Mouse (Mus musculus) thymus, postnatal 0 days (tissue): ENCODE data around the gene Art3. TPM values are rescaled to one million over a fixed set of nuclear protein-coding genes. Genes with fewer than 3 reads are reported as not detected.
A peak's percentile ranks its signal among the peaks of the same experiment; 100 is the strongest.
"Not testable (repeated sequence)": the region's sequence is repeated elsewhere in the genome, so short reads cannot be mapped to it uniquely, and the experiment has no call there.

Experiments
- DNase-seq: peaks from one replicate; pipeline ENCODE4 v3.0.0-alpha.2; 2015; ENCODE audit warnings: low spot score
- polyA plus RNA-seq: library from polyadenylated mRNA; unstranded; fragments of >200 nt; fragmentation: Nextera tagmentation; extraction: Ambion mirVana; gene quantifications from 2 replicates; pipeline ENCODE4 v1.2.1, GENCODE M21; 2015

Art3 gene
- polyA plus RNA-seq, 1 experiment from 2014 or later: 6.5 TPM

DNA sequence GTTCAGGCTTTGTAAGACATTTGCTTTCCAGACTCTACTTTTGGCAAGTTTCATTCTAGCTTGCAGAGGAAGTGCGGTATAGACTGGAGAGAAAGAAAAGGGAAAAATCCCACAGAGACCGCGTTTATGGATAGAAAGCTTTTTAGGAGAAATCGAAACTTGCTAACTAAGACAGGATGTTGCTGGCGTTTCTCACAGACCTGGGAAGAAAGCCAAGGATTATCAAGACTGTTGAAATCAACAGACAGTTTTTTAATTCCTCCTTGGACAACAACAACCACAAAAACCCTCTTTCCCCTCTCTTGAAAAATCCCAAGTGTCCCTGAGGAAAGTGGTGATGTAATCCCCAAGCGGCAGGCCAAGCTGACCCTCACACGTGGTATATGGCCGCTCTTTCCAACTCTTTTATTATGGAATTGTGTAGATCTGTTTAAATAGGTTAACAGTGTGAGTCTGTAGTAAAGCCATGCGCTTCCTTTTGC lies 773 bp downstream of the Art3 start:
- no peak for DNase-seq

DNA sequence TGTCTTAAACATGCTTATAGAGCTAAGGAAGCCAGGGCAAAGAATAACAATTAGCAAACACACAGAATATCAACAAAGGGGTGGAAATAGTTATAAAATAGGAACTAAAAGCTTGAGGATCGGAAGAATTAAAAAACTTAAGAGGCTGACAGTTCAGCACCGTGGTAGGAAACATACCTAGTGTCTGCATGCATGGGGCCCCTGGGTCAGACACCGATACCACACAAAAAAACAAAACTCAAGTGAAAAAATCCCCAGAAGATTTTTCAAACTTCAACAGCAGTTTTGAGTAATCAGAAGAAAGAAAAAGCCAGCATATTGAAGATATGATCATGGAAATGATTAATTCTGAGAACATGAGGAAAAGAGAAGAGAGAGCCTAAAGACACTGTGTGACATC lies 5.1 kb downstream of the Art3 start:
- DNase-seq: no peak

DNA sequence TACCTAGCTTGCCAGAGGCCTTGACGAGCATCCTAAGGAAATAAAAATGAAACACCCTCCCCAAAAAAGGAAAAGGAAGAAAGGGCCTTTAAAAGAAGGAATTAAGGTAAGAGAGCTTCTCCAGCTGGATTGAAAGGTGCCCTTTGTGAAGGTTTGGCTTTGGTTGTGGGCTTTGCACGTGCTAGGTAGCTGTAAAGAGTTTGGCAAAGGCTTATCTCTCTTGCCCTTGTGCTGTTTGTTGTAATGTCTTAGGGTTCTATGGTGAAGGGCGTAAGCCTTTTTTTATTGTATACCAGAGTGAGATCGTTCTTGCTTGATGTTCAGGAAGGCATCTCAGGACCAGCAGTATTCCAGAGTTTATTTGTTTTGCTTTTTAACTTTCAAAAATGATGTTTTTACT lies 9.0 kb downstream of the Art3 start:
- no peak for DNase-seq

DNA sequence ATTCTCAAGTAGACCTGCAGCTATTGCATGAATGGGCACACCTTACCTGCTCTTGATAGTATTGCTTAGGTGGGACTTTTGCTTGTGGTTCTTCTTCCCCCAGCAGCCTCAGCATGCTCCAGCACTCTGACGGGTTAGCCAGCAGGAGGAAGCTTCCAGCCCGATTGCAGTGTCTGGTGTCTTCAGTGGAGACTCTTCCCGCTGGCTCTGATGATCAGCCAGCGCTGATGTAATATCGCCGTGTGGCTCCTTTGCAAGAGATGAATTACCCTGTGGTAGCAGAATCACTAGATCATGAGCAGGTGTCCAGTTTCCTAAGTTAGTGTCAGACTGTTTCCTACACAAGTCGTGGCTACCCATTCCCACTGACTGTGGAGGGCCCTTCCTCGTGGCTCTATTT lies 13.4 kb downstream of the Art3 start:
- no peak for DNase-seq

DNA sequence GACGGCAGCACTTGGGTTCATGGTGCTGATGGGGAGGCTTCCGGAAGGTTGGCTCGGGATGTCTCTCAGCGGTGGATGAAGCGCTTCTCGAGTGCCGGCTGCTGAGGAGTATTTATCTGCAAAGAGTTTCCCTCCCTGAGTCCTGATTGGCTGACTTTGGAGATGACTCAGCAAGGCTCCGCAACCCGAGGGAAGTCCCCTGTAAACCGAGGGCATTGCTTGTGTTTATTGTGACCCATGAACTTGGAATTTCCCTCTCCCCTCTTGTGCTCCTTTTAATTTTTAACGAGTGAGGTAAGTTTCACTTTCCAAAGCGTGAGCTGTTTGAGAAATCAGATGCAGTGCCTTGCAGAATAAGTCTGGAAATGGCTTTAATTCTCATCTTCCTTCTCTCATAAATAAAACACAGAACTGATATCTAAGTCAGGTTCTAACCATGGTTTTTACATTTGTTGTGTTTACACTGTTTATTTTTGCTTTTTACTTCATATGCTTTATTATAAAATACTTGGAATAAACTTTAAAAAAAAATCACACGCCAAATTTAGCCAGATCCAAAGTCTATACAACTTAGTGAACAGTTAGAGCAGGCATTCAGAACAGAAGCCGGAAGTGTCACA lies 17.3 kb downstream of the Art3 start, which contains the start of gene Cxcl10:
Cxcl10 (minus strand) TSS at position 96 of the 620 bp plus-strand sequence.
- peak; percentile 72 for DNase-seq

DNA sequence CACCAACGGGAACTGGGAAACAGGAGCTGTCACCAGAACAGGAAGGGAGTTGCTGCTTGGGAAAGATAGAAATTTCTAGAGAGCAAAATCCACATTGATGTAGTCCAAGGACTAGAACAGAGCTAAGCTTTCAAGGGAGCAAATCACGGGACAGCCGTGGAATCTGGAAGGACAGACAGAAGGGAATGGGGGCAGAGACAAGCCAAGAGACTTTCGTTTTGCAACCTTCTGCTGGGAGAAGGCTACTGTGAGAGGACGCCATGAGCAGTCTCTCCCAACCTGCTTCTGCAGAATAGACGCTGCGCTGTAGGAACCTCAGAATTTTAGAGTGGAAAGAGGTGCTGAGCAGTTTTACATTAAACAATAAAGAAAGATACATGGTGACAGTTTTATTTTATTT lies 18.1 kb downstream of the Art3 start:
- no peak for DNase-seq

DNA sequence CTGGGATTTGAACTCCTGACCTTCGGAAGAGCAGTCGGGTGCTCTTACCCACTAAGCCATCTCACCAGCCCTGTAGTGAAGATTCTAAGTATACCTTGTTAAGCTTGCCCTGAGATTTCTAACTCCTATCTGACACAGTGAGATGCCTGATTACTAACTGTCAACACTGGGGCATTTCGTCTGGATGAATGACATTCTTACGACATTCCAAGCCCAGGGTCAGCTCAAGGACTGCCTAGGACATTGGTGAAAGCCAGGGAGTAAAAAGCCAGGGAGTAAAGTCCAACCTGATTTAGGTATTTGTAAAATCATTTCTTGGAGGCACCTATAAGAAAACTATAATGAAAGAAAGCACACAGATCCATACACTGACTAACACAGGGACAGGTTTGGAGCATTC lies 21.1 kb downstream of the Art3 start:
- DNase-seq: not testable (repeated sequence)

DNA sequence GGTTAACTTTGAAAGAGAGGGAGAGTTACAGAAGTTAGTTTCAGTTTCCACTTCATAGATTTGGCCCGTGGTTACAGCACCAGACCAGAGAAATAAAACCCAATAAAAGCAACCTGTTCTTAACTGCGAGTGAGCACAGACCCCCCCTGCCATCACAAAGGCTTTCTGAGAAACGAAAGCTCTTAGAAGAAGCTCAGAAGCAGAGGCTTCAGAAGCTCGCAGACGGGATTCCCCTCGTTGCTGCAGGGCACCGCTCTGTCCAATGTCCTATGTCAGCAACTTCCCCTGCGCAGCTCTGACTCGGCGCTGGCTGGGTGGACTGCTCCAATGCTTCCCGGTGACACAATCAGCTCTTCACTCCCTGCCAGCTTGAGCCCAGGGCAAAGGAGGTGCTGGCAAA lies 21.9 kb downstream of the Art3 start:
- peak; percentile 27 for DNase-seq

DNA sequence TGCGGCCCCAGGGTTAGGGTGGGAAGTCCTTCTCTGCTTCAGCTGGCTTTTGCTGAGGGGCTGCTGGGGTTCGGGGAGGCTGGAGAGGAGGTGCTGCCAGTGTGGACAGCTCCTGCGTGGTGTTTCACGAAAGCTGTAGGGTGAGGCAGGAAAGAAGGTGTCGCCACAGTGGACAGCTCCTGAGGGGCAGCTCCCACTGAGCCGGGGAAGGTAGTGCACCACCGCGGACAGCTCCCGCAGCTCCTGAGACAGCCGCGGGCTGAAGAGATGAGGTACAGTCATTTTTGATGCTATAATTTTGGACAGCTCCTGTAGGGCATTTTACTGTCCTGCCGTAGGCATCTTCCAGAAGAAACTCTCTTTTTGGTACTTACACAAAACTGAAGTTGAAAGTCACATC lies 26.4 kb downstream of the Art3 start:
- DNase-seq: no peak

DNA sequence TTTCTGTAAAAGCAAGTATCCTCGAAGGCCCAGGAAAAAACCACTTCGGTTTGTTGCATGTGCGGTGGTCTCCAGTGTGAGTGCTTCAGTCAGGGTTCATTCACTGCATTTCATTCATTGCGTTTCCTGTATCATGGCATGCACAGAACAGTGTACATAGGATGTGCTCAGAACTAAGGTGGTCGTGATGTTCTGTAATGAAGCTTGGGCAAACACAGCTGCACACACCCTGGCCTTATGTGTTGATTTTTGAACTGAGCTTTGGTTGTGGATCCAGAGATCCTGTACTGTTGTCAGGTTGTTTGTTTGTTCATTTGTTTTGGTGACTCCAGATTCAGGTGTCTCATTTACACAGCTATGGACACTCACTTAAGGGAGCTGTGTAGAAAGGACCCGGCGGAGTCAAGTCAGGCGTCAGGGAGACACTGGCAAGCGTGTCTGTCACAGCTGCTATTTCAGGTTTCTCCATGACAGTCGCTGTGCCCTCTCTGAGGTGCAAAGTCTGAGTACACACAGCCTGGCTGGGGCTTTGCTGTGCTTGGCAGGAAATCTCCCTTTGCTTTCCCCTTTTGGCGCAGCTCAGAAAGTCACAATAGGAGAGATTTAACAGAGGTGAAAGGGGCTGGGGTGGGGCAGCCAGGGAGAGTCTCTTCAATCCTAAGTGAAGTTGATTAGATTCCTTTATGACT lies 27.3 kb downstream of the Art3 start:
- DNase-seq: no peak

DNA sequence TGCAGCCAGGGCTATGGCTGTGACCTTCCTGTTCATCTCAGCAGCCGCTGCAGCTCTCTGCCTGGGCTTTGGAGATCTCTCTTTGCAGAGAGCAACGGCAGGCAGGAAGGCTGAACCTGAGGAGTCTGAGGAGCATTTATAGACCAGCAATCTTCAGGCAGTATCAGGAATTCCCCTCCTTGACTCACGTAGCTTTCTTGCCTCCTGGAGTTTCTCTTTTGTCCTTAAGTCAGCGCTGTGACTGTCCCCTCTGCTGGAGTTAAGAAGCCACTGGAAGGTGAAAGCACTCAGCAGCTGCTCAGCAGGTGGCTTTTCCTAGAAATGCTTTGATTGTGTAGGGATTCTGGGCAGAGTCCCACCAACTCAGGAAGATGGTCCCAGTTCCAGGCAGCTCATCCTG lies 31.6 kb downstream of the Art3 start:
- no peak for DNase-seq

DNA sequence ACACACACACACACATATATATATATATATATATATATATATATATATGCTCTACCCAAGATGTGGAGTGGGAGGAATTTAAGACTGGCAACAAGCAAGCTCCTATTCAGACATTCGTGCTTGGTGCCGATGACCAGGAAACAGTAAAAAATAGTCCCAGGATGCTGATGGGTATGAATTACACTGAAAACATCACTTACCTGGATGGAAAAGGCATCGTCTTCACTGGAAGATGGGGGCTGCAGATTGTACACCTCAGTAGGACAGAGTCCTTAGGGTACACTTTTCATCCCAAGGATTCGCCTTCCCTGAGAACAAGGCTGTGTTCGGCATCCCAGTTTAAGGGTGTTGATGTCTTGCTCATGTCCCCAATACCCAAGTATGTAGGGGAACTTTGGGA lies 32.4 kb downstream of the Art3 start:
- no peak for DNase-seq

DNA sequence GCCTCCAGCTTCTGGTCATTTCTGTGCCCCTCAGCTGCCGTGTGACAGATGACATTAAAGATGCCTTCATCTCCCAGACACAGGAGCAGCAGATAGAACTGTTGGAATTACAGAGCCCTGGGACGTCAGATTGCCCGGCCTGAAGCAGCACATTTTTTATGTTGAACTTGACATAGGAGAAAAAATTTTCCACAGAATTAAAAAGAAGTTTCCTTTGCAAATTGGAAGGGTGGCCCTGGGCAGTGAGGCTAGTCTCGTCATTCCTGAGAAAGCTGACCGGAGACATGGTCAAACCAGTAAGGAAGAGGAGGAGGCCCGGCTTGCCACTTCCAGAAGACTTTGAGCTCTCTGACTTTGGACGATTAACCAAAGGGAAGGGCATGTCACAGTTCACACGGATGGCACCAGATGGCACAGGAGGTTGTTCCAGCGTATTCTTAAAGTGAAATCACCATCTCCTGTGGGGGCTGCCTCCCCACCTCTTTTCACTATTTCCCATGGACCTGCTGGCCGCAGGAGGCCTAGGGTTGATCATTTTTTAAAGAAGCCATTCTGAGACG lies 33.6 kb downstream of the Art3 start:
- DNase-seq: no peak

DNA sequence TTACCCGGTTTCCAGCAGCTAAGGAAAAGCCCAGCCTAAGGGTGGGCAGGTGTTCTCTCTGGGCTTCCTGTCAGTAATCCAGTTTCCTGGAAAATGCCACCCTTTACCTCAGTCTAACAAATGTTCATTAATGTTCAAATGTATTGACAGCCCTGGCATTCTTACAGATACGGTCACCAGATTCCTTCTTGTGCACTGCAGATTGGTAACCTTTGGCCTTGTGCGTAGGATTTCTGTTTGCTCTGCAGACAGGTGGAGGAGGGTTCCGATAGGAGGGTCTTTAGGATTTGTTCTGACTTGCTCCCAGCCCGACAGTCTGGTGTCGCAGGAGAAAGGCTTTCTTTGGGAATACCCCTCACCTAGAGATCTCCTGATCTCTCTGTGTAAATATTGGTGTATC lies 34.9 kb downstream of the Art3 start:
- DNase-seq: no peak

DNA sequence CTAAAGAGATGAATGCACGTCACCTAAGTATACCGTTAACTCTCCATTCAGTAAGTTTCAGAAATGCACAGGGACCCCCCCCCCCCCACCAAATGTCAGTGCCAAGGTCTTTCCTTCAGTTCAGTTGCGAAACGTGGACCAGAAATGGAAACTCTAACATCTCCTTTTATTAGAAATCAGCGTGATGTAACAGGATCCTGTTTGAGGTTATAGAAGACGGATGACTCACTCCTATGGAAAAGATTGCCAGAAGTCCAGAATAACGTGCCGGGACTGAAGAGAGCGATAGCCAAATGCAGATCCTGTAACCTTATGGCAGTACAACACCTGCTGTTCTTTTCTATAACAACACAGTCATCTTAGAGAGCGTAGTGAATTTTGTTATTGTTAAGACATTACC lies 36.8 kb downstream of the Art3 start:
- no peak for DNase-seq

DNA sequence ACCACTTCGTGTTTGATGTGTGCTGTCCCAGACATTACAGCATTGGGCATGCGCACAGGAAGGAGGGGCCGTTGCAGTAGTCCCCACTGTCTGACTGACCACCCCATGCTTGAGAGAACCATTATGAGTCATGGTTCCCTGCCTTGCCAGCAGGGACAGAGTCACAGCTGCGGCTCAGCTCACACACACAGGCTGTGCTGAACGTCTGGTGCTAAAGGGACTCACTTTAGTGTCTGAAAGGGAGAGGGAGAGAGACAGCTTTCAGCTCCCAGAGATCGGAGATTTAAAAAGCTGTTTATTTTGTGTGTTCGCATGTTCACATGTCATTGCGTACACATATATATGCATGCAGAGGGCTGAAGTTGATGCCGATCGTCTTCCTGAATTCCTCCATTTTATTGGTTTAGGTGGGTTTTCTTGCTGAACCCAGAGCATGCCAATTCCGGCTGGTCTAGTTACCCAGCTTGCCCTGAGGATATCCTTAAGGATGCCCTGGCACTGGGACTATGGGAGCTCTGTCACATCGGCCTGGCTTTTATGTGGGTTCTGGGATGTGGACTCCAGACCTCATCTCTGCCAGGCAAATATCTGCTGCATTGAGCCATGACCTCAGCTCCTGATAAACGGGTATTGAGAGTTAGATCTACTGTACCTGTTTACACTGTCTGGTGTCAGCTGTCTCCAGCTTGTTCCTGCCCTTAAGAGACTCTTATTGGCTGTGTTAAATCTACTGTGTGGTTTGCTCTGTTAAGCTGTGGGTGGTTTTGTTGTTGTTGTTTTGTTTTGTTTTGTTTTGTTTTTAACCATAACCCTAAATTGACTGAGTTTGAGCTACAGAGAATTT lies 37.7 kb downstream of the Art3 start:
- no peak for DNase-seq

DNA sequence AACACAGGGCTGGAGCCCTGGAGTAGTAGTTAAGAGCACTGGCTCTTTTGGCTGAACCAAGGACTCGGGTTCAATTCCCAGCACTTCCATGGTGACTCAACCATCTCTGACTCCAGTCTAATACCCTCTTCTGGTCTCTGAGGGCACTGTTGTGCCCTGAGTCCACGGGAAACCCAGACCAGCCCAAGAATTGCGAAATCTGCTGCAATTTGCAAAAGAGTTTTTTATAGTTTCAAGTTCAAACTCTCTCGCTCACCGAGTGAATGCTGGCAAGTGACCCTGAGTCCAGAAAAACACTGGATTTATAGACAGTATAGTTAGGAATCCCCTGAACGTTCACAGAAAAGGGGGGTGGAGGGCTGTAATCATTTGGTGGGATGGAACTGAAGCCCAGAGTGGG lies 38.8 kb downstream of the Art3 start:
- no peak for DNase-seq

DNA sequence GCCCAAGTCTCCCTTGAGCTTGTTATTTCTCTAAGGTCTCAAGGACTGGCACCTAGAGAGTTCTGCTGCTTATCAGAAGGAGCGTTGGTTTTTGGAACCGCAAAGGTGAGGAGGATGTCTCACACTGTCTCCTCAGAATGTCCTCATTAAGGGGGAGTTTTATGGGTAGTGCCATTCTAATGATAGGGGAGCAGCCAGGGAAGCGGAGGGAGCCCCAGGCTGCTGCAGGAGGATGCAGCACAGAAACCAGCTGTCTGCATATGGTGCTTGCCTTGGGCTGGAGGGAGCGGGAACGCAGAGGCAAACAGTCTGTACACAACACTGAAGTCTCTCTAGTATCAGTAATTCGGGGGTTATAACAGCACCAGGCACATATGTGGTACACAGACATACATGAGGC lies 39.3 kb downstream of the Art3 start:
- DNase-seq: no peak

DNA sequence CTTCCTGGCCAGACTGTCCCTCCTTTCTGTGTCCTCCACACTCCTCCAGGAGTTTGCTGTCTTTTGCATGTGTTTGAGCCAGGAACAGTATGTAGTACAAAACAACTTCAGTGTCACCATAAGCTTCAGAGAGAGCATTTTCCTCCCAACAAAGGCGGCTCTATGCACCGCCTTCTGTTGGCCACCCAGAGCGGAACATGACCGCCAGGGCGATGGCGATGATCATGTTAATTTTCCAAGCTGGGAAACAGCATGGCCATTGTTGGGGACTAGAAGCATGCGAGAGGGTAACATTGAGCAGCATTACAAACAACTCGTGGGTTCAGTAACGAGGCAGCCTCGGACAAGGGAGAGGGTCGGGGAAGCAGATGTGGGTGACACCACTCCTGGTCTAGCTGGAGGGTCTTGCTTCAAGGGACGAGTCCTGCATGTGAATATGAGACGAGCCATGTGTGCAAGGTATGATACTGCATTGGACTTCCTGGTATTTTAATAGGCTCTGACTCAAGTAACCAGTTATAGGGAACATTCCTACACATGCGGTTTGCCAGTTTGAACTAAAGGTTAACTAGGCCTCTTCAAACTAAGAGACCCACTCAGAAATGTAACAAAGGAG lies 39.8 kb downstream of the Art3 start:
- no peak for DNase-seq

DNA sequence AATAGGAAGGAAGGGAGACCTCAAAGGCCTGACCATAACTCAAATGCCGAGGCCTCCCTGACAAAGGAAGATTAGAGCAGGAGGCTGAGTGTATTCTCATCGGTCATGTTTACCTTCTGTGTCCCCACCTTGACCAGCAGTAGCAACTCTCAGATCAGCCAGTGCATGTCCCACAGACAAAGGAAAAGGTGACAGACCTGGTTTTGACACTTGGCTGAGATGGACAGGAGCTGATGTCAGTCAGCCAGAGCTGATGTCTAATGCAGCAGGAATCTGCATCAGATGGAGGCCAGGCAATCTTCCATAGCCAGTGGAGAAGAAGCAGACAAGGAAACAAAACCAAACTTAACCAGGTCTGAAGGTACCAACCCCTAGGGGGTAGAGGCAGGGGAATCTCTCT lies 41.0 kb downstream of the Art3 start:
- DNase-seq: no peak

DNA sequence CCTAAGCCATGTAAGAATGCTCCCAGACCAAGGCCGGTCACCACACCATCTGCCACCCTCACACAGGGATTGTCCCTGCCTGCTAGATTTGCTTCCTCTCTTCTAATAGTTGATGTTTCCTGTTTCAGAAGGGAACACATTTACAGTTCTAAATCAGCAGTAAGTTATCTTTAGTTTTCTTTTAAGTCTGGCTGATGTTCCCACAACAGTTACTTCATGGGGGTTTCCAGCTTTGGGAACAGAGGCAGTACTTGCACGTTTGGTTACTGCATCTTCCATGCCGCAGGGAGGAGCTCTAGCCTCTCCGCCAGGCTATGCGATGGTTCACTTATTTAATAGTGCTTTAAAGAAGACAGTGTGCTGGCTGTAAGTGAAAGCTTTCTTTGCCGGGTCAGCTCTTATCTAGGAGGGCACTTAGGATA lies 43.1 kb downstream of the Art3 start:
- DNase-seq: peak; percentile 42

DNA sequence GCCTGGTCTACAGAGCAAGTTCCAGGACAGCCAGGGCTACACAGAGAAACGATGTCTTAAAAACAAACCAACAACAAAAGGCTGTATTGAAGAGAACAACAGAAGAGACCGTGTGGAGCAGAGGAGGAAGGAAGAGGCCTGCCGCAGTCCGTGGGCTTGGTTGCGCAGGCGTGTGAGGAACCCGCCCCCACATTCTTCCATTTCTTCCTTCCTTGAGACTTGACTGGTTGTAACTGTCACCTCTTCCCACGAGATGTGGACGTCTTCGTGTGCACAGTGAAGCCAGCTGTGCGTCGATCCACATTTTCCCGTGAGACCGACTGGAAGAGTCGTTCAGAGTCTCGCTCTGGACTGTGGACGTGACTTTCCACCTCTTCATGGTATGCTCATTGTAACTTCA lies 43.7 kb downstream of the Art3 start:
- peak; percentile 63 for DNase-seq
